Mouse (Mus musculus) kidney, postnatal 14 days (tissue): ENCODE measurements around the gene Dolk.

Experiments
- DNase-seq: peaks from one replicate; pipeline ENCODE4 v3.0.0; 2022; ENCODE audit warnings: mixed read lengths

Gene Dolk

GRCm38 (mm10) chr2:30286192-30287026 lies at the start of gene Dolk, which contains the start of gene Nup188:
Gene Dolk, minus strand, starts transcription at chr2:30286334.
Gene Nup188, plus strand, starts transcription at chr2:30286397.
- DNase-seq = peak; percentile 98

- DNase-seq = no peak
Measured at GRCm38 (mm10) chr2:30335324-30335723, 49.2 kb upstream of the Dolk start.

DNA sequence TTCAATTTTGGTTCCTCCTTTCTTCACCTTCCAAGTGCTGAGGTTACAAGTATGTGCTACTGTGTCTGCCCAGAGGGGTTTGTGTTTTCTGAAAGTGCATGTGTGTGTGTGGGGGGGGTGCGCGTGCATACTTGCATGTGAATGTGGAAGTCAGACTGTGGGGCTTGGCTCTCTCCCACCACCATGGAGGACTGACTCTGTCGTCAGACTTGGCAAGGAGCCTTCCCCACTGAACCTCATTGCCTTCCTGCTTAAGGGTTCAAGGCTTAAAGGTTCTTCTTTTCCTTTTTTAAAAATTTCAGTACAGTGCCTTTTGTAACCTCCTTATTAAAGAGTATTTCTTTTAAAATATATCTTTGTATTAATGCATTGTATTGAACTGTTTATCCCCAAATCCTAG lies 42.7 kb upstream of the Dolk start:
- no peak for DNase-seq

- DNase-seq = no peak
Measured at GRCm38 (mm10) chr2:30327276-30327675, 41.1 kb upstream of the Dolk start.

DNA sequence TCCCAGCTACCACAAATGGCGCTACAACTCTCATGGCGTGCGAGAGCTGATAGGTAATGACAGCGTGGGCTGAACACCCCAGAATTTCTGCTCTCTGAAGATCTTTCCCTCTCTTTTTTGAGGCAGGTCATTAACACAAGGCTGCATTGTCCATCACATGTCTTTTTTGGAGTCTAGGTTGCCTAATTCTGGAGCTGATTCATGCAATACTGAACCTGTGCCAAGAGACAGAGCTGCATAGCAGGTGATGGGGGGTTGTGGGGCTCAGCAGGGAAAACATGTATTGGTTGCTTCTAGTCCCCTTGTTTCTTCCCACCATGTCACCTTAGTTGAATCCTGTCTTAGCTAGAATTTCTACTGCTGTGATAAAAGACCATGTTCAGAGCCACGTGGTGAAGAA lies 39.2 kb upstream of the Dolk start:
- DNase-seq = no peak

DNA sequence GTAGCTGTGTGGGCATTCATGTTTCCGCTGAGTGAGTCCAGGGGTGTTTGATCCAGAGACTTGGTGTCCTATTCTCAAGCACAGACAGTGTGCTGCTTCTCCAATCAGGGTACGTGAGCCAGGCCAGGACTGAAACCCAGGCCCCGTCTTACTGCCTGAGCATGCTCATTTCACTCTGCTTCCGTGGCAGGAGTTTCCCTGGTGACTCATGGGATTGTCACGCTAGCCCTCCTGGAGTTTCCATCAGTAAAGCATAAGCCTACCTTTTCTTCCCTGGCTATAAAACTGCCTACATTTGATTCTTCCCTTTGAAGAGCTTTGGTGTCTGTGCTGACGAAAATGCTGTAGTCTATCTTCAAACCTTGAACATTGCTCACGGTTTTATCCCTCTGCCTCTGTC lies 37.0 kb upstream of the Dolk start:
- DNase-seq = no peak

DNA sequence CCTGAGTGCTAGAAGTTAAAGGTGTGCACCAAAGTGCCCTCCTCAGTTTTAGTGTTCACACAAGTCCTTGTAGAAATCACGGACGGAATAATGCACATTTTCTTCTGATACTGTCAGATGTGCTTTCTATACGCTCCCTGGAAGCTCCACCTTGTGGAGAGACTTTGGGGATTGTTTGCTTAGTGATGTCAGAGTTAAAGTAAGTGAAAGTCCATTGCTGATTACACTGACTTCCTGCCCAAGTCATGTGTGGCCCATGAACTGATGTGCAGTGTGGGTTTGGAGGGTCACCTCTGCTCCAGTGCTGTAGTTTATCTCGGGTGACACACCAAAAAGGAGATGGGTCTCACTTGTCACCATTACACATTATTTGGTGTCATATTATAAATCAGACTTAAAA lies 33.1 kb upstream of the Dolk start:
- no peak for DNase-seq

GRCm38 (mm10) chr2:30316955-30317354 lies 30.8 kb upstream of the Dolk start:
- no peak for DNase-seq

GRCm38 (mm10) chr2:30316136-30316535 lies 30.0 kb upstream of the Dolk start:
- DNase-seq = no peak

DNA sequence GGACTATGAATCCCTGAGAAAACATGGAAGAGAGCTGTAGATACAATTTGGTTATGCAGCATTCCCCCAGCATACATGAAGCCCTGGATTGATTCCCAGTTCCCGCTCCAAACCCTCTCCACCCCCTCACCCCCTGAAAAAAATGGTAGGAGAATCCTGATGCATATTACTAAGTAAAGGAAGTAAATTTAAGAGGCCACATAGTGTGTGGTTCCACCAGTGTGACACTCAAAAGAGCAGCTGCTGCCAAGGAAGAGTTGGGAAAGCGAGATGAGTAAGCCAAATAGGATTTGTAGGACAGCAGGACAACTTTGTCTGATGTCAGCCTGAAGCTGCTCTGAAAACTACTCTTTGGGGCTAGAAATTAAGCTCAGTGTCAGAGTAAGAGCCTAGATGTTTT lies 25.3 kb upstream of the Dolk start:
- DNase-seq = no peak

GRCm38 (mm10) chr2:30309351-30309750 lies 23.2 kb upstream of the Dolk start:
- no peak for DNase-seq

GRCm38 (mm10) chr2:30306087-30306486 lies 20.0 kb upstream of the Dolk start:
- no peak for DNase-seq

DNA sequence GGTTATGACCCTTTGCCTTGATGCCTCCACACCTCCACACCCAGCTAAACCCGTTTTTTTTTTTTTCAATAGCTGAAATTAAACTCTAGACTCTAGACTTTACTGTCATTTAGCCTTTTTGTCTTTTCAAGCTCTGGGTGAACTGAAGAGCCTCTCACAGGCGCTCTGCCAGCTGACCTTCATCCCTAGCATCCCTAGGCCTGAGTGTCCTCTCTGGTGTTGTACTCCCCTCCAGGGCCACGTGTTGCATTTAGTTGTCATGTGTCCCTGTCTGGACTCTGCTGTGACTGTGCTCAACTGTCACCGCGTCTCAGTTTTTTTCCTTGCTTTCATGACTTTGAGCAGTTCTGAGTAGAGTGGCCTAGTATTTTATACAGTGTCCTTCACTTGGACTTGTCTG lies 13.8 kb upstream of the Dolk start:
- DNase-seq = no peak

DNA sequence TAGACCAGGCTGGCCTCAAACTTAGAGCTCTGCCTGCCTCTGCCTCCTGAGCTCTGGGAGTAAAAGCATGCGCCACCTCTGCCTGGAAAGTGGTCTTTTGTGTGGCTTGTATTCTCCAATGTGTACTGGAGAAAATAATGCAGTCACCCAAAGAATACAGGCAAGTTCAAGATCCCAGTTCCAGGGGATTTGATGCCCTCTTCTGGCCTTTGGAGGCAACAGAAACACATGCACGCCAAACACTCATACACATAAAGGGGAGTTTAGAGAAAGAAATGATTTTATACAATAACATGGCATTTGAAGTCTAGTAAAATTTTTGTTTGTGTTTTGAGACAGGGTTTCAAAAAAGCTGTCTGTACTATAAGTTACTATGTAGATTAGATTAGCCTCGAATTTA lies 13.4 kb upstream of the Dolk start:
- DNase-seq = no peak

GRCm38 (mm10) chr2:30287027-30287373 lies 866 bp upstream of the Dolk start:
- peak; percentile 24 for DNase-seq

DNA sequence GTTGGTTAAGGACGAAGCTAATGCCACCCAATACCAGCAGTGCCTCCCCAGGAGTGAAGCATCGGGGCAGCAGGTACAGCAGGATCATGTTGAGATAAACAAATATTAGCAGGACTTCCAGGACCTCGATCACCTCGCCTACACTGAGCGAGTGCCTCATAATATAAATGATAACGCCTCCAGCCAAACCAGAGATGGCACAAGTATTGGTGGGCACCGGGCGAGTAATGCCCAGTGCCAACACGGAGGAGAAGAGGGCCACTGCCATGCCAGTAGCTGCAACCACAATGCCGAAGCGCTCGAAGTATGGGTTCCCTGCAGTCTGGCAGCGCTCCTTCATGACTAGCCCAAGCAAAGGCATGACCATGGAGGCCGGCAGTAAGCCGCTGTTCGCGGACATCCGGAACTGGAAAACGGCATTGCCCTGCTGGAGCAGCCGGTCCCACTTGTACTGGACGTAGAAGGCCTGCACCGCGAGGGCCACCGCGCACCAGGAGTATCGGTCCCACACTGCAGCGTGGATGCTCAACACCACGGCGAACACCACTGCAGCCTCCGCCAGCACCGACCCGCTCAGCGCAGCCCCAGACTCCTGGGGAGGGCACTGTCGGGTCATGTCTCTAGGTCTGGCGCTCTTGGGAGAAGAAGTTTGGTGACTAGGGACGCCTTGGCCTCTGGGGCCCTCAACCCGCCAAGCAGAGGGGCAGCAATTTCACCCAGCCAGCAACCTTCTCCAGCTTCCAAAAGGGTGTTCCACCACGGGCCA lies 535 bp downstream of the Dolk start:
- DNase-seq = no peak

GRCm38 (mm10) chr2:30285004-30285403 lies 1.1 kb downstream of the Dolk start:
- DNase-seq = no peak

DNA sequence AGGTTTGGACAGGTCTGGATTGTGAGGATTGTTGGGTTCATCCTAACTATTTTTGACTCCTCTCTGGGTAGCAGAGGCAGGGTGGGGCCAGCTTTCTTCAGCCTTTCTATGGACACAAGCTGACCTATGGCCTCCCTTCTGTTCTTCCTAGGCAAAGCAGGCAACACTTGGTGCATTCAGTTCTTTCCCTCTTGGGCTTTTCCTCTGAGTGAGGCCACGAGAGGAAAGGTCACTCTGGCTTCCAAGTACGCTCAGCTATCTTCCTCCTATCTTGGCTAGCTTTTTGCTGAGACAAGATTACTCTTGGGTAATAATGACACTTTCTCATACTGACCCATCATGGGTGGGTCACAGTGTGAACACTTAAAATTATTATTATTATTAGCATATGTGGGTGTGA lies 2.9 kb downstream of the Dolk start:
- no peak for DNase-seq

- no peak for DNase-seq
Measured at GRCm38 (mm10) chr2:30281651-30282050, 4.5 kb downstream of the Dolk start.

DNA sequence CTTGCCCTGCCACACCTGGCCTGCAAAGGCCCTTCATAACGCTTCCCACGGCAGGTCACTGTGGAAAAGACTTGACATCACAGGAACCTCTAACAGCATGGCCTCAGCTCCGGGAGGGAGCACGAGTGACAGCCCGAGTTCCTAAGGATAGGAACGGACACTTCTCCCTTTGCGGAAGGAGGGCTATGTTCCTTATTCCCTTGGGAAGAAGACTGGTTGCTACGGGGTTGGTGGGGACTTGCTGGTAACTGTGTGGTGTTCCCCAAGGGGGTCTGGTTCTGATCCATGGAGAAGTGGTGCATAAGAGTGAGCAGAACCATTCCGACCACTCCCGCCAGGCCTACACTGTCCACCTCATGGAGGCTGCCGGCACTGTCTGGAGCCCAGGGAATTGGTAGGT lies 5.4 kb downstream of the Dolk start, which contains the start of gene Gm28038:
Gene Gm28038 (plus strand): TSS at position 301 of the 400 bp plus-strand sequence.
- DNase-seq = no peak

GRCm38 (mm10) chr2:30270134-30270533 lies 16.0 kb downstream of the Dolk start:
- peak; percentile 84 for DNase-seq

DNA sequence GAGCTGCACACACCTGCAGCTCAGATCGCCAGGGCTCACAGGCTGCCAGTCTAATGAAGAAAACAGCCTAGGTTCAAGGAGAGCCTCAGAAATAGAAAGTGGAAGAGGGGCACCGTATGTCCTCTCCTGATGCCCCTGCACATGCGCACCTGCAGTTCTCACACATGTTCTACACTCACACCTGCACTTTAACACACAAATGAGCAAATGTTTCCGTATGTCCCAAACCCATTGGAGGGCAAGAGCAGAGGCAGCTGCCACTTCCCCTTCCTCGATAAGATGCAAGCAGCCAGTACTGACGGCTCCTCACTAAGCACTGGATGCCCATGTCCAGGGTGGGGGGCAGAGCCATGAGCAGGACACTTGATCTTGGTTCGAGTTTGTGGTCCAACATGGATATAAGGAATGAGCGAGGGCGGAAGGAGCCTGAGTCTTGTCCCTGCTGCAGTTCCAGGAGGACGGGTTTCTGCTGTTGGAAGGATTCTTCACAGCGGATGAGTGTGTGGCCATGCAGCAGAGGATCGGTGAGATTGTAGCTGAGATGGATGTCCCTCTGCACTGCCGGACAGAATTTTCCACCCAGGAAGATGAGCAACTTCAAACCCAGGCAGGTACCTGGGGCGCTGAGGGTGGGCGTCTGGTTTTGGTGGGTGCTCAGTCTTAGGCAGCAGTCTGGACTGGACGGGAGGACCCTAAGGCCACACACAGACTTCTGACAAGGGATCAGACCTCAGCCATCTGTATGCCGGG lies 16.7 kb downstream of the Dolk start:
- no peak for DNase-seq

GRCm38 (mm10) chr2:30268371-30268770 lies 17.8 kb downstream of the Dolk start:
- DNase-seq = no peak
